Mouse (Mus musculus): Measurements from ENCODE around the gene Mafb. TPM values are rescaled to one million over a fixed set of nuclear protein-coding genes. Genes with fewer than 3 reads are reported as not detected.

Gene Mafb
- polyA plus RNA-seq, 1 experiment = 0.02 TPM

DNA sequence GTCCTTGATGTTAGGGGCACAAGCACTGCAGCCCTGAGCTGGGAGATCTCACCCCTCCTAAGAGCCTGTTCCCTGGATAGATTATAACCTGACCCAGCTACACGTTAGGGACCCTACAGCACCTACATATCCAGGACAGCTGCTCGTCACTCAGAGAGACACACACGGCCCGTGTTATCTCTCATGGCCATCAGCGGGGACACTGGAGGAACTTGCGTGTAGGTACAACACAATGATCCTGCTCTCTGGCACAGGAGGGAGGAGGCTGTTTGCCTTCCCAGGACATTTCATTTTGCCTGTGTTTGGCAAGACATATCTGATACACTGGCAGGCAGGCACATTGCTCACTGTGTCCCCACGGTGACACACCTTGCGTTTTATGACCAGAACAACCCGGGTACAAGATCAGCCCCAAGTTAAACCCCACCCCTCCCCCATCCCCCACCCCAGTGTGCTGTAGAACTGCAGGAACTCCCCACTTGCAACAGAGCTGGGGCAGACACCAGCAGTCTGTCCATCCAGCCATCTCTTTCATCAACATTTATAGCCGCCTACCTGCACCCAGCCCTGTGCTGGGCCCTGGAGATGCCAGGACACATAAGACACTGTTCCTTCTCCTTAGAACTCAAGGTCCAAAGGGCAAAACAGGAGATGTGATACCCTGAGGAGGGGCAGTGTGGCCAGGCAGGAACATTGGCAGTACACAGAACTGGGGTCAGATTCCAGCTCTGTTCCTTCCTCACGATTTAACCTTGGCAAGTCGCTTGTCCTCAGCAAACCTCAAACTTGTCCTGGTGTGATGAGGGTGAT lies 34.1 kb downstream of the Mafb start:
- Histone ChIP-seq H3K4me3 (no peak overlapping the region), H3K79me2 (ENCODE audit: control insufficient read depth, insufficient read depth) (no peaks in the 10 kb centered on the region), H3ac (ENCODE audit: control insufficient read depth, insufficient read length) (no peak overlapping the region), H3K36me3 (ENCODE audit: control insufficient read depth, insufficient read depth) (no peaks in the 10 kb centered on the region), H3K4me2 (ENCODE audit: low read depth) (no peak overlapping the region), H3K27me3 (ENCODE audit: control insufficient read depth, insufficient read depth, insufficient read length) (no peaks in the 10 kb centered on the region)
- TF ChIP-seq POLR2A (IDR thresholded peaks at IDR 0.05; ENCODE audit: insufficient read length, low read depth) (no peak), POLR2AphosphoS2 (IDR thresholded peaks at IDR 0.05; ENCODE audit: insufficient read length, low read depth) (no peak), MYOG (IDR thresholded peaks at IDR 0.05; ENCODE audit: control insufficient read depth in 1 of 3, insufficient read depth in 1 of 3, insufficient read length in 2 of 3, low read depth in 2 of 3) (no peak), TCF12 (IDR thresholded peaks at IDR 0.05; ENCODE audit: insufficient read depth, poor library complexity, severe bottlenecking) (no peak), SRF (IDR thresholded peaks at IDR 0.05; ENCODE audit: control insufficient read depth, insufficient read length, low read depth) (no peak), MAX (IDR thresholded peaks at IDR 0.05; ENCODE audit: low read depth) (no peak), TCF3 (IDR thresholded peaks at IDR 0.05; ENCODE audit: insufficient read length, low read depth) (no peak), MYOD1 (IDR thresholded peaks at IDR 0.05; ENCODE audit: control insufficient read depth in 1 of 3, insufficient read length in 2 of 3, low read depth in 2 of 3) (no peak), USF1 (IDR thresholded peaks at IDR 0.05; ENCODE audit: low read depth) (no peak), CEBPB (IDR thresholded peaks at IDR 0.05; ENCODE audit: insufficient read depth, poor library complexity, severe bottlenecking) (no peak), E2F4 (IDR thresholded peaks at IDR 0.05; ENCODE audit: insufficient read depth) (no peak), REST (IDR thresholded peaks at IDR 0.05; ENCODE audit: insufficient read depth, insufficient read length) (no peak)

DNA sequence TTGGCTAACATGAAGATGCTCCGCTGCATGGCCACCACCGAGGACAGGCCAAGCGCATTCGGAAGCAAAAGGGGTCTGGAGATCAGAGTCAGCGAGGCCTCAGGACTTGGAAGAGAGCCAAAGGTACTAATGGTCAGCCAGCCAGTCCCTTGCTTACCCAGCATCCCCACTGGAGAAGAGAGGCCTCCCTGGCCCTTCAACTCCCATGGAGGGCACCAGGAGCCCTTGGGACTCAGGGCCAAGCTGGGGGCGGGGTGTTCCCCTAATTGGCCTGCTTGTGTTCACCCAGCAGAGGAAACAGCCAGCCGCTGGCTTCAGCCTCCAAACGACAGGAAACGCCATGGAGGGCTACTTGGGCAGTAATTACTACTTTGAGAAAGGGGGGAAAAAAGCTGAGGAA lies 38.0 kb downstream of the Mafb start:
- H3K4me2 ChIP-seq (ENCODE audit: low read depth) = no peak overlapping the region
- TF ChIP-seq POLR2AphosphoS2 (IDR thresholded peaks at IDR 0.05; ENCODE audit: insufficient read length, low read depth) = no peak
- TF ChIP-seq CEBPB (IDR thresholded peaks at IDR 0.05; ENCODE audit: insufficient read depth, poor library complexity, severe bottlenecking) = no peak
- TF ChIP-seq TCF3 (IDR thresholded peaks at IDR 0.05; ENCODE audit: insufficient read length, low read depth) = no peak
- TF ChIP-seq USF1 (IDR thresholded peaks at IDR 0.05; ENCODE audit: low read depth) = no peak
- no peaks in the 10 kb centered on the region for H3K27me3 ChIP-seq (ENCODE audit: control insufficient read depth, insufficient read depth, insufficient read length)
- no peak overlapping the region for H3ac ChIP-seq (ENCODE audit: control insufficient read depth, insufficient read length)
- no peaks in the 10 kb centered on the region for H3K79me2 ChIP-seq (ENCODE audit: control insufficient read depth, insufficient read depth)
- no peak overlapping the region for H3K4me3 ChIP-seq
- H3K36me3 ChIP-seq (ENCODE audit: control insufficient read depth, insufficient read depth) = no peaks in the 10 kb centered on the region

DNA sequence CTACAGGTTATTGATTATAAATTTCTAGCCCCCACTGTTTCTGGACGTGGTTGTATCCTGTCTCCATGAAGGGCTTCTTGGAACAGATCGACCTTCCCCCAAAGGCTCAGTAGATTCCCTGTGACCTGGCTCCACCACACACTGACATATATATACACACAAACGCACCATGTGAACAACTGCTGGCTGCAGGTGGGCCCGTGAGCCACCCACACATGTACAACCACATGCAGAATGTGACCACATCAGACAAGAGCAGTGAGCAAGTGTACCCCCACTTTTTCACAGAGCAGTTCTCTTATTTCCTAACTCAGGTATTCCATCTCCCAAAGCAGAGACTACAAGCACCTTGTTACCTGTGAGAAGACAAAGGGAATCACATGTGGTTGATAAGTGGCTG lies 39.1 kb downstream of the Mafb start:
- no peaks in the 10 kb centered on the region for H3K36me3 ChIP-seq (ENCODE audit: control insufficient read depth, insufficient read depth)
- no peak overlapping the region for H3ac ChIP-seq (ENCODE audit: control insufficient read depth, insufficient read length)
- no peak overlapping the region for H3K4me3 ChIP-seq
- H3K79me2 ChIP-seq (ENCODE audit: control insufficient read depth, insufficient read depth) = no peaks in the 10 kb centered on the region
- no peak overlapping the region for H3K4me2 ChIP-seq (ENCODE audit: low read depth)
- no peaks in the 10 kb centered on the region for H3K27me3 ChIP-seq (ENCODE audit: control insufficient read depth, insufficient read depth, insufficient read length)
- TF ChIP-seq SRF (IDR thresholded peaks at IDR 0.05; ENCODE audit: control insufficient read depth, insufficient read length, low read depth) (no peak), TCF12 (IDR thresholded peaks at IDR 0.05; ENCODE audit: insufficient read depth, poor library complexity, severe bottlenecking) (no peak), MYOG (IDR thresholded peaks at IDR 0.05; ENCODE audit: control insufficient read depth in 1 of 3, insufficient read depth in 1 of 3, insufficient read length in 2 of 3, low read depth in 2 of 3) (no peak), POLR2AphosphoS2 (IDR thresholded peaks at IDR 0.05; ENCODE audit: insufficient read length, low read depth) (no peak), E2F4 (IDR thresholded peaks at IDR 0.05; ENCODE audit: insufficient read depth) (no peak), POLR2A (IDR thresholded peaks at IDR 0.05; ENCODE audit: insufficient read length, low read depth) (no peak), CEBPB (IDR thresholded peaks at IDR 0.05; ENCODE audit: insufficient read depth, poor library complexity, severe bottlenecking) (no peak), TCF3 (IDR thresholded peaks at IDR 0.05; ENCODE audit: insufficient read length, low read depth) (no peak), MYOD1 (IDR thresholded peaks at IDR 0.05; ENCODE audit: control insufficient read depth in 1 of 3, insufficient read length in 2 of 3, low read depth in 2 of 3) (no peak), USF1 (IDR thresholded peaks at IDR 0.05; ENCODE audit: low read depth) (no peak), MAX (IDR thresholded peaks at IDR 0.05; ENCODE audit: low read depth) (no peak), REST (IDR thresholded peaks at IDR 0.05; ENCODE audit: insufficient read depth, insufficient read length) (no peak)

- Histone ChIP-seq H3K27me3 (ENCODE audit: control insufficient read depth, insufficient read depth, insufficient read length) (no peaks in the 10 kb centered on the region), H3ac (ENCODE audit: control insufficient read depth, insufficient read length) (no peak overlapping the region), H3K79me2 (ENCODE audit: control insufficient read depth, insufficient read depth) (no peaks in the 10 kb centered on the region), H3K4me2 (ENCODE audit: low read depth) (no peak overlapping the region), H3K36me3 (ENCODE audit: control insufficient read depth, insufficient read depth) (no peaks in the 10 kb centered on the region), H3K4me3 (no peak overlapping the region)
- no peak for TF ChIP-seq REST (IDR thresholded peaks at IDR 0.05; ENCODE audit: insufficient read depth, insufficient read length)
- no peak for TF ChIP-seq MAX (IDR thresholded peaks at IDR 0.05; ENCODE audit: low read depth)
- TF ChIP-seq POLR2AphosphoS2 (IDR thresholded peaks at IDR 0.05; ENCODE audit: insufficient read length, low read depth) = no peak
- TF ChIP-seq E2F4 (IDR thresholded peaks at IDR 0.05; ENCODE audit: insufficient read depth) = no peak
- TF ChIP-seq USF1 (IDR thresholded peaks at IDR 0.05; ENCODE audit: low read depth) = no peak
- no peak for TF ChIP-seq POLR2A (IDR thresholded peaks at IDR 0.05; ENCODE audit: insufficient read length, low read depth)
- no peak for TF ChIP-seq TCF3 (IDR thresholded peaks at IDR 0.05; ENCODE audit: insufficient read length, low read depth)
Measured at GRCm38 (mm10) chr2:160327167-160327566, 39.7 kb downstream of the Mafb start.

- Histone ChIP-seq H3K4me3 (no peak overlapping the region), H3K4me2 (ENCODE audit: low read depth) (no peak overlapping the region), H3K79me2 (ENCODE audit: control insufficient read depth, insufficient read depth) (no peaks in the 10 kb centered on the region), H3ac (ENCODE audit: control insufficient read depth, insufficient read length) (no peak overlapping the region), H3K27me3 (ENCODE audit: control insufficient read depth, insufficient read depth, insufficient read length) (no peaks in the 10 kb centered on the region), H3K36me3 (ENCODE audit: control insufficient read depth, insufficient read depth) (no peaks in the 10 kb centered on the region)
- TF ChIP-seq MYOG (IDR thresholded peaks at IDR 0.05; ENCODE audit: control insufficient read depth in 1 of 3, insufficient read depth in 1 of 3, insufficient read length in 2 of 3, low read depth in 2 of 3) = no peak
- no peak for TF ChIP-seq MAX (IDR thresholded peaks at IDR 0.05; ENCODE audit: low read depth)
- TF ChIP-seq POLR2A (IDR thresholded peaks at IDR 0.05; ENCODE audit: insufficient read length, low read depth) = no peak
- TF ChIP-seq CEBPB (IDR thresholded peaks at IDR 0.05; ENCODE audit: insufficient read depth, poor library complexity, severe bottlenecking) = no peak
- TF ChIP-seq USF1 (IDR thresholded peaks at IDR 0.05; ENCODE audit: low read depth) = no peak
- TF ChIP-seq E2F4 (IDR thresholded peaks at IDR 0.05; ENCODE audit: insufficient read depth) = no peak
- TF ChIP-seq TCF12 (IDR thresholded peaks at IDR 0.05; ENCODE audit: insufficient read depth, poor library complexity, severe bottlenecking) = no peak
- TF ChIP-seq POLR2AphosphoS2 (IDR thresholded peaks at IDR 0.05; ENCODE audit: insufficient read length, low read depth) = no peak
- no peak for TF ChIP-seq MYOD1 (IDR thresholded peaks at IDR 0.05; ENCODE audit: control insufficient read depth in 1 of 3, insufficient read length in 2 of 3, low read depth in 2 of 3)
- TF ChIP-seq TCF3 (IDR thresholded peaks at IDR 0.05; ENCODE audit: insufficient read length, low read depth) = no peak
Measured at GRCm38 (mm10) chr2:160325105-160325644, 41.7 kb downstream of the Mafb start.

All from myocyte (in vitro differentiated cells).